Mouse (Mus musculus) 3T3-L1 (cell line): ENCODE data around the gene Gpr165.

Experiments
- DNase-seq: peaks from one replicate; pipeline ENCODE4 v3.0.0-alpha.2; 2015; ENCODE audit warnings: low read depth, low spot score

Gpr165 gene

GRCm38 (mm10) chrX:96712907-96713774, at the start of gene Gpr165:
Gene Gpr165 (plus strand): TSS chrX:96713441.
- DNase-seq = no peak

- DNase-seq = no peak
Observed at GRCm38 (mm10) chrX:96674871-96675270, 38.4 kb upstream of the Gpr165 start.
